Mouse (Mus musculus) spleen, postnatal 4 days (tissue): ENCODE data around the gene Klc4.

Source experiments
- DNase-seq, 2 experiments: peaks; one replicate each; pipeline ENCODE4 v3.0.0; 2022; ENCODE audit warnings: low spot score in 2 of 2

The Klc4 gene

DNA sequence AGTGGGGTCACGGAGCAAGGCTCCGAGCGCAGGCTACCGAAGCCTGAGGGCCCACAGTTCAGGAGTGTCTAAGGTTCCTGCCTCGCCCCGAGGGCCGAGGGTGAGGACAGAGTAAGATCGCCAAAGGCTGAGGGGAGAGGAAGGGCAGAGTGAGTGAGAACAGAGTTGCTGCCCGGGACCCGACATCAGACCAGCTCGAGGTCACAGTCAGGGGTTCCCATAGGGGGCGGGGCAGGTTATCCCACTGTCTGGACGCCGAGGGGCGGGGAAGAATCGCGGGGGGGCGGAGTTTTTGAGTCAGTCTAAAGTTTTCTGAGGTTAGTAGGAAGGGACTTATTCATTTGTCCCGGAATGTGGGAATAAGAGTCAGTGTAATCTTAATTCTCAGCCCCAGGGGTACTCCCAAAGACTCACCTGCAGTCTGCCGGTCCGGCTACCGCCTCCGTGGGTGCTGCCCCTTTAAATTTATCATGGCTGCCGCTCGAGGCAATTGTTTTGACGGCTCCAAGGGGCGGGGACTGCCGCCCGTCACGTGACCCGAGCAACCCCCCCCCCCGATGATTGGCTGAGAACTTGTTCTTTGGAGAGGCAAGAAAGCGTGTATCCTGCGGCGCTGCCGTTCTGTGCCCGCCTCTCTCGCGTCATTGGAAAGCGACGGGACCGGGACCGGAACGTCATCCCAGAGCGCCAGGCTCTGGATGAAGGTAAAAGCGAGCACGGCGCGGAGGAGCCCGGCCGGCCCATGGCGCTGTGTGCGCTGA is at the start of gene Klc4, which contains the start of gene Mrpl2:
Gene Klc4 (minus strand): TSS at position 462 of the 761 bp plus-strand sequence.
Gene Mrpl2 (plus strand): TSS at position 669 of the 761 bp plus-strand sequence.
- peak; percentile 98 to 99 for DNase-seq

DNA sequence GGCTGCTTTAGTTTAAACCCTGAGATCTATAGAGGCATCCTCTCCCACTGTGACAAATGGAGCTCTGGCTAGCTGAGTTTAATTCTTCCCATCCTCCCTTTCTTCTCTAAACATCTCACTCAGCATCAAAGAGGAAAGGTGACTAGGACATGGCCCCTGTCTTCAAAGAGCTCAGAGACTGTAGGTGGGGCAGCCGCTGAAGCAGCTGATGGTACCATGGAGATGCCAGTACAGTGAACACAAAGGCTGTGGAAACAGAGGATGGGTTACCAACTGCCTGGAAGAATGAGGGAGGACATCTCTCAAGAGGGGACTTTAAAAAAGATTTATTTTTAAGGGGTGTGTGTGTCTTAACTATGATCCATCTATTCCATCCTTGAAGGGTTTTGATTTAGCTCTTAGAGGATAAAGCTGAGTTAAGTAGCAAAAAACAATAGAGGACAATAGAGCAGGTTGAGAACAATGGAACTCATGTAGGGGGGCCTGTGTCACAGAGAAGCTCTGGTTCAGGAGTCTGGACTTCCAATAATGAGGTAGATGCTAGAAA is 48.8 kb upstream of the Klc4 start:
- no peak for DNase-seq

DNA sequence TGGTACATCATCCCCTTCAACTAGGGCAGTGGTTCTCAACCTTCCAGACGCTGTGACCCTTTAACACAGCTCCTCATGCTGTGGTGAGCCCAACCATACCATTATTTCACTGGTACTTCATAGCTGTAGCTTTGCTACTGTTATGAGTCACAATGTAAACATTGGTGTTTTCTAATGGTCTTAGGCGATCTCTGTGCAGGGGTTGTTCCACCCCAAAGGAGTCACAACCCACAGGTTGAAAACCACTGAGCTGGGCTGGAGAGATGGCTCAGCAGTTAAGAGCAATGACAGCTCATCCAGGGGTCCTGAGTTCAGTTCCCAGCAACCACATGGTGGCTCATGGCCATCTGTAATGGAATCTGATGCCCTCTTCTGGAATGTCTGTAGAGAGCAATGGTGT is 45.6 kb upstream of the Klc4 start:
- no peak for DNase-seq

DNA sequence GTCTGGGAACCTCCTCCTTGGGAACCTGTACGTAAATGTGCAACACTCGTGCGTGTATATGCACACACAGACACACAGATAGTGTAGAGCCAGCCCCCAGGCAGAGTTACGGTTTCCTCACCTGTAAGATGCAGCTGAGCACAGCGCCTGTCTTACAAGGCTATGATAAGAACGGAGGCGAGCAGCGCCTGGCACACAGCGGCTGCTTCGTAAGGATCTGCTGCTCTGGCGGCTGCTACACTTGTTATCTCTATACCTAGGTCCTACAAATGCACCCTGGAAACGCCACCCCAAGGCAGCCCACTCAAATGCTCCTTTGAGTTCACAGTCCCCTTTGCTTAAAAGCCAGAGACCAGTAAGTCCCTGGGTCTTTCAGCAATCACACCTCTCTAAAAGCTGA is 44.8 kb upstream of the Klc4 start:
- DNase-seq = no peak

DNA sequence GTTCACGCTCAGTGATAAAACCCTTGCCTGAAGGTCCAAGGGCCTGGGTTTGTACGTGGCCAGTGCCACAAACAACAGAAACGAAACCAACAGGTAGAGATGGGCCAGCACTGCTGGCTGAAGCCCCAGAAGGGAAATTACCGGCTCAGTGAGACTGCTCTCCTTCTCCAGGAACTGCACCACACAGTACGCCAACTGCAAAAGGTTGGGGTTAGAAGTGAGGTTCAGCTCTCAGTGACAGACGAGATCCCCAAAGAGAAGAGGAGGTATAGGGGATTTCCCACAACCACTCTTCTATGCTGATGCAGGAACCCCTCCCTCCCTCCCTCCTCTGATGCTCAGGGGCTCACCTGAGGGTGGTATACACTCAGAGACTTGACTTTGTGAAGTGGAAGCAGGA is 40.1 kb upstream of the Klc4 start:
- DNase-seq = no peak

DNA sequence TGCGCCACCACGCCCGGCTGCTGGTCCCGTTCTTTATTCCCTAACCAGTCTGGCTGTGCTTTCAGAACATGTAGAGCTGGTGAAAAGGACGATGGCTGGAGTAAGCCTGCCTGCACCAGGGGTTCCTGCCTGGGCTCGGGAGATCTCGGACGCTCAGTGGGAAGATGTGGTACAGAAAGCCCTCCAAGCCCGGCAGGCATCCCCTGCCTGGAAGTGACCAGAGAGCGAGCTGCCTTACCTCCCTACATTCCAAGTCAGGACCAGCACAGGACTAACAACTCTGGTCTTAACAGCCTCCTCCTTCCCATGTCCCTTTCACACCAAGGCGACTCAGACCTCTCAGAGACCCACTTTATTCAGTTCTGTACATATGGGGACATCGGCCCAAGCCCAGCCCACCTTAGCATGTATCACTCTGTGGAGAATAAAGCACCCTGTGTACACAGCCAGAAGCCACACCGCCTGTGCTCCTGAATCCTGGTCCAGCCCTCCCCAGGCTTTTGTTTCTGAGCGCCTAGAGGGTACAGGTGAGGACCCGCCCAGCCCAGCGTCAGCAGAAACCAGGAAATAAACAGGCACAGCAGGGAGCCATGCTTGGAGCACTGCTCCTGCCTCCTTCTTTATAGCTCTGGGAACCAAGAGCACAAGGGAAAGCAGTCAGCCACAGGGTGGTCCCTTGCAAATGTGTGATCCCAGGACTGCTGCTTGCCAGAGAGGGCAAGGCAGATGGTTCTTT is 37.0 kb upstream of the Klc4 start:
- no peak for DNase-seq

DNA sequence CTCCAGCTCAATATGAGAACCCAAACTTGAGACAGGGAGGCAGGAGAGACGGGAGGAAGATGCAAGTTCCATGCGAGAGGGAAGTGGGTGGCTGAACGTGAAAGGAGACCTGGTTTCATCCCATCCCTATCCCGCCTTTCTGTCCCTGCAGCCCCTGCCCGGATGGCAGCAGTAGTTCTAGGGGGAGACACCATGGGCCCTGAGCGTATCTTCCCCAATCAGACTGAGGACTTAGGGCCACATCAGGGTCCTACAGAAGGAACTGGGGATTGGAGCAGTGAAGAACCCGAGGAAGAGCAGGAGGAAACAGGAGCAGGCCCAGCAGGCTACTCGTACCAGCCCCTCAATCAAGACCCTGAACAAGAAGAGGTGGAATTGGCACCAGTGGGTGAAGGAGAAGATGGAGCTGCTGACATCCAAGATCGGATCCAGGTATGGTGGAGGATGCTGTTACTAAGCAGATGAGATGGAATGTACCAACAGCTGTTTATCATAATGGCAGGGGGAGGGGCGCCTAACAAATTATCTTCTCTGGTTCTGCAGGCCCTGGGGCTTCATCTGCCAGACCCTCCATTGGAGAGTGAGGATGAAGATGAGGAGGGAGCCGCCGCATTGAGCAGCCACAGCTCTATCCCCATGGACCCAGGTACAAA is 35.8 kb upstream of the Klc4 start:
- DNase-seq = no peak

DNA sequence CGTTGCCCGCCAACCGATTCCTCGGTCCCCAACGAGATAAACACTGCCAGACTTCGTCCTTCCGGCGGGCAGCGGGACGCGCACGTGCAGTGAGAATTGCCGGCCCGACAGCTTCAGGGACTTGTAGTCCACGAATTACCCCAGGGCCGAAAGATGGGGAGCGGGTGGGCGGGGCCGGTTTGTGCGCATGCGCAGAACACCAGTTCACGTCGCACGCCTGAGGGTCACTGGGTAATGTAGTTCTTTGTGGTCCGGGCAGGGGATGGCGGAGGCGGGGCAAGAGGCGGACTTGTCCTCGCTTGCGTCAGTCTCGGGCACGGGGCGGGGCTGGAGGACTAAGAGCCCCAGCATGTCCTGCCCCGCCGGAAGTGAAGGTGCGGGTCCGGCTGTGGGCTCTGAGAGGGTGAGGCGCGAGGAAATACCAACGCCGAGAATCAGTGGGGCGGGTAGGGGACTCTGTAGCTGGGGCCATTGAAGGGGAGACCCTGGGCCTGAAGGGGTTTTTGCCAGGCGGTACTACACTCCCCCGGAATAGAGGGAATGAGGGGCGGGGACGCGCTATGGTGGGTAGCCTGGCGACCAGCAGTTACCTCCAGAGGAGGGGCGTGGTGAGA is 35.0 kb upstream of the Klc4 start, which contains the start of gene Klhdc3:
Gene Klhdc3 (minus strand): TSS at position 155 of the 614 bp plus-strand sequence.
- peak; percentile 98 to 99 for DNase-seq

DNA sequence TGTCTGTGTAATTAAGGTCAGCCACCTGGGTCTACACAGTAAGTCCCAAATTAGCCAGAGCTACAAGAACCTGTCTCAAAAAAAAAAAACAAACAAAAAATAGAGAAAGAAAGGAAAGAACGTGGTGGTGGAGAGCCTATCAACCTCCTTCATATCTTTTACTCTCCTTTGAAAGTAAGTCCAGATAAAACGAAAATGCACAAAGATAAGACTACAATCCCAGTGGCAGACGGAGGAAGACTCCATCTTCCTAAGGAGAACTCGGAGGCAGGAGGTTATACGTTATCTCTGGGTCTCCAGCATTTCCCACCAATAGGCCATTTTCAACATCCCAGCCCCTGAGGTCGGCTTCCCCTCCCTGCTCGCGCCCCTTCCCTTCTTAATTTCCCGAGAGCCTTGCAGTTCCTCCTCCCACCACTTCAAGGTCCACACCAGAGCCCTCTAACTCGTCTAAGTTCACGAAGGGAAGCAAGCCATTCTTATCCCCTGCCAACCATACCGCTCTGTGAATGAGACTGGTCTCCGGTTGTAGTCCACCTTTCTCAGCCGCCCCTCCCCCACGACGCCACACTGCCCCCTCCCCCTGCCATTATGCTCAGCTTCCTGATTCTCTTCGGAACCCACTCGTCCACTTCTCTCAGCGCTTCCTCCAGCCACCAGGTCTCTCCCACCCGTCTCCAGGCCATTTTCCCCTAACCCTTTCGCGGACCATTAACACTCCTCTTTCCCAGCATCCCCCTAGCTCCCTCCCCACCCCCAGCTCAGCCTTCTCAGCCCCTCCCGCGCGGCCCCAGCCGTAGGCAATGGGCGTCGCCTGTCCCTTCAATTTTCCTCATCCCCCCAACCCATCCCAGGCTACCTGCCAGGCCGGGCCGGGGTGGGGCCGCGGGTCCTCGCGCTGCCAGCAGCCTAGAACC is 34.3 kb upstream of the Klc4 start:
- peak; percentile 46 to 79 for DNase-seq

DNA sequence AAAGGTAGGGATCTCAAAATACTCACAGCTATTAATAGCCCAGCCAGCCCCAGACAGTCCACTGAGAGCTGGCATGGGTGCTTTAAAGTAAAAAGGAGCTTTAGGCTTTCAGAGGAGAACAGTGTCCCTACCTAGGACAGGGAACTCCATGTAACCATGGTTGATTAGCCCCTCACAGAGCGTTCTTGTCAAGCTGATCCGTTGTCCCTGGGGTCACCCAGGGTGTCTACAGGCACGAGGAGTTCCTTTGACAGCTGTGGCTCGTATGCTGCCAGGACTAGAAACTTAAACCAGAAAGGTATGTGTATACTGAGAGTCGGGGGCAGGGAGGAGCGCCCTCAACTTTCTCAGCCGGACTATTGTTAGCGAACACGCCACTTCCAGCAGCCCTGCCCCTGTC is 33.1 kb upstream of the Klc4 start:
- DNase-seq = no peak

DNA sequence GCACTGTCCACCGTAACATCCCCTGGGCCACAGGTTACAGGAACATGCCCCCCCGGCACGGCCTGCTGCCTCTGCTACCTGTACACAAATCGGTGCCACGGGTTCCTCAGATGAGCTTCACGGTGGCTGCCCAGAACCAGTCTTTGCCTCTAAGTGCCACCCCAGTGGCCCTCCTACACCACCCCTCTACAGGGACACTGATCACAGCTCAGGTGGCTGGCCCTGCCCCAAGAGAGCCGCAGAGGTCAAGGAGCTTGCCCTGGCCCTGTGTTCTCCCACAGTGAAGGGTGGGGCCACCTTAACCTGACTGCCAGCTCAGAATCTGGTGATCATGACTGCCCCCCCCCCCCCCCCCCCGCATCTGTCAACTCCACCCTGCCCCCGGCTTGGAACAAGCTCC is 32.6 kb upstream of the Klc4 start, which contains the start of gene Mea1:
Gene Mea1 (plus strand): TSS at position 378 of the 400 bp plus-strand sequence.
- no peak for DNase-seq

DNA sequence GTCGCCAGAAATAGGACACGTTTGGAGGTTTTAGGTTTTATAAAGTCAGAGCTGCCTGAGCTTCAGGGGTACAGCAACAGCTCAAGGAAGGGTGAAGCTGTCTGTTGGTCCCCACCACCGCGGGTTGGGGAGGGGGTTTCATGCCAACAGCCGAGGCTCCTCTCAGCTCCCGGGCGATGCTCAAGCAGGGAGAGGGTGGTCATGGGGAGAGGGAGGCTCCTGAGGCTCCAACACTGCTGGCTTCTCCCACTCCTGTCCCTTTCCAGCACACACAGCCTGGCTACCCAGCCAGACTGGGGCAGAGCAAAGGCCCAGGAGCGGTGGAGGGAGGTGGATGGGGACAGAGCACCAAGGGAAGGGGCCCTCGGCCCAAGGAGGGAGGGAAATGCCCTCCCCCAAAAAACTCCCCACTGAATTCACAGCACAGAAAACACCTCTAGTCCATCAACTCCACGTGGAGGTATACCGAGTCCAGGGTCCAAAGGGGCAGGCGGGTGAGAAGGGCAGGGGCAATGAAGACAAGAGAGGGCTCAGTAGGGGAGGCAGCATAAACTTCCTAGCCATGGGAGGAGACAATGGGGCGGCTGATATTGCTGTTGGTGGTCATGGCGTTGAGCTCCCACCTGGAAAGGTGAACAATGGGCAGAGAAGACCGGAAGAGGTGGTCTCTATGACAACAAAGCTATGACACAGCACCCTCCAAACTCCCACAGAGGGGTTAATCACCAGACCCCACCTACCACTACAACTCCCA is 28.9 kb upstream of the Klc4 start:
- DNase-seq = no peak

DNA sequence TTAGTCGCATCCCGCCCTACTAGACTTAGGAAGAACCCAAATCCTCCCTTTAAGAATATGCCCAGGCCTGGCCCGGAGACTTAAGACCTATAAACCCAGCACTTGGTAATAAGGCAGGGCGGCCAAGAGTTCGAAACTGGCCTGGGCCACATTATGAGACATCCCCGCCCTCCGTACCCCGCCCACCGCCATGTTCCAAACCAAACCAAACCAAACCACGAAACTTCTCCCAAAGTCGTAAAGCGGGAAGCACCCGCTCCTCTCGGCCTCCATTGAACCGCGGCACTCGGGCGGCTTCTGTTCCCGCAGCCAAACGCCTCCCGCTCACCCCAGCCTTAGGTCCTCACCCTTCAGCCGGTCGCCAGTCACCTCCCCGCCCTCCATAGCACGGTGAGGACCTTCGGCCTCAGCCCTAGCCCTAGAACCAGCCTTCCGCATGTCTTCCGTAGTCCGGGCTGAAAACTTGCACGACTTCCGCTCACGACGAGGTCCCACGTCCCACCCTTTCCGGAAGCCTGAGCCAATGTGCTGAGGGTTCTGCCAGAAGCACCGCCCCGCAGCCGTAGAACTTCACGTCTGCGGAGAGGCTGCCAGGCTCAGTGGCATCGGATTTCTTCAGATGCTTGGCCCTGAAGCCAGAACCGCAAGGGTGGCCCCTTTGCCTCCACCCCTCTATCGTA is 28.2 kb upstream of the Klc4 start, which contains the start of gene Rrp36:
Gene Rrp36 (minus strand): TSS at position 503 of the 680 bp plus-strand sequence.
- DNase-seq = peak; percentile 88 to 92

DNA sequence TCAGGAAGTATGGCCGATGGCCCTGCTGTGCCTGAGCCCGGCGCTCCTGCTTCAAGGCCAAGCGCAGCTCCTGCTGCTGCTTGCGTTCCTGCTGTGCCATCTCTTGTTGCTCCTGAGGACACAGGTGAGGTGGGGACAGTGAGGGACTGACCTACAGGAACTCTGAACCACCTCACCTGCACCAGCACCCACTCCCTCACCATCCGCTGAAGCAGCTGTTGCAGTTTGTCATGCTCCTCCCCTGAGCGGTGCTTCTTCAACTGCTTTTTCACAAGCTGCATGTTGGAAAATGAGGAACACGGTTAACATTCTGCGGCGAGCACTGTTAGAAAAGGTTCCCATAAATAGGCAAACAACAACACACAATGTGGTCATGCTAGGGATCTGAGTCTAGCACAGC is 24.1 kb upstream of the Klc4 start:
- no peak for DNase-seq

DNA sequence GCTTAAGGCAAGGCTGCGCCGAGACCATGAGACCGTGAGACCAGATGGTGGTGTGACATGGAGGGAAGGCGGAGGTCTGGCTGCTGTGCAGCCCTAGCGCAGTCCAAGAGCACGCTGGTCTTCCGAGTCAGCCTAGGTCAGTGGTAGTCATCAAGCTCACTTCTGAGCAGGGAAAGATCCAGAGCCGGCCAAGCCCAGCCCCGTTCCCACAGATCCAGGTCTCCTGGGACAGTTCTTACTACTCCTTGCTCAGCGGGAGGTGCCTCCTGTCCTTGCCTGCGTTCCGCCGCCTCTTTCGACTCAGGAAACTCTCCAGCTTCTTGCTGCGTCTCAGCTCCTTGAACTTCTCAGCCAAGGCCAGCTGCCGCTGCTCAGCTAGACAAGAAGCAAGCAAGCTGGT is 21.9 kb upstream of the Klc4 start:
- DNase-seq = no peak

DNA sequence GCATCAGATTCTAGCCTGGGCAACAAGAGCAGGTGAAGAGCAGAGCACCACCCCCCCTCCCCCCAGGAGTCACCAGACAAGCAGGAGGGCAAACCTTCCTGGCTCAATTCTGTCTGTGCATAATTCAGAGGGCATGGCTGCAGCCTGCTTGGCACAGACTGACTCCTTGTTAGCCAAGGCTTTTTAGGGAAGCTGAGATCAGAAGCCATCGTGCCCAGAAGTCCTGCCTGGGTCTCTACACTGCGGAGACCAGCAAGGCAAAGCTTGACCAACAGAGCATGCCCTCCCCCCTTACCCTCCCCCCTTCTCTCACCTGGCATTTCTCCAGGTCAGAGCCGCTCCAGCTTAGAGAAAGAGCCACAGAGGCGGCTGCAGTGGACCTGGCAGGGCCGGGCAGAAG is 16.9 kb upstream of the Klc4 start:
- DNase-seq = no peak

DNA sequence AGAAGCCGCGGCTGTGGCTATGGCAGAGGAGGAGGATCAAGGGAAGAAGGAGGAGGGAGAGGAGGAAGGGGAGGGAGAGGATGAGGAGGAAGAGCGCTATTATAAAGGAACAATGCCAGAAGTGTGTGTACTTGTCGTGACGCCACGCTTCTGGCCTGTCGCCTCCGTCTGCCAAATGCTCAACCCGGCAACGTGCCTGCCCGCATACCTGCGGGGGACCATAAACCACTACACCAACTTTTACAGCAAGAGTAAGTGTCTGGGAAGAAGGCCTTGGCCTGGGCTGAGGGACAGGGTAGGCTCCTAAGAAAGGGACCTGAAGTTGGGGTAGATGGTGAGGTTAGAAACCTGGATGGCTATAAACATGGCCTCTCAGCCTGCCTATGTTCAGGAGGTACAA is 16.2 kb upstream of the Klc4 start:
- DNase-seq = no peak

DNA sequence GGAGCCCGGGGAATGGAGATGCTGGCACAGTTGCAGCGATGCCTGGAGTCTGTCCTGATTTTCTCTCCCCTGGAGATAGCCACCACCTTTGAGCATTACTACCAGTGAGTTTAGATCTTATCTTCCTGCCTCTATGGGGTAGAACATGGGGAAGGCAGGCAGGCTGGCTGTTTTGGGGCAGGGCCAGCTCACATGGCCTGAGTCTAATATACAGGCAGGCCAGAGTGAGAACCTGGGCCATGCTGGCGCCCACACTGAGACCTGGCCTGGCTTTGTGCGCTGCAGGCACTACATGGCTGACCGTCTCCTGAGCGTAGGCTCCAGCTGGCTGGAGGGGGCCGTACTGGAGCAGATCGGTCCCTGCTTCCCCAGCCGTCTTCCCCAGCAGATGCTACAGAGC is 15.5 kb upstream of the Klc4 start:
- DNase-seq = no peak

DNA sequence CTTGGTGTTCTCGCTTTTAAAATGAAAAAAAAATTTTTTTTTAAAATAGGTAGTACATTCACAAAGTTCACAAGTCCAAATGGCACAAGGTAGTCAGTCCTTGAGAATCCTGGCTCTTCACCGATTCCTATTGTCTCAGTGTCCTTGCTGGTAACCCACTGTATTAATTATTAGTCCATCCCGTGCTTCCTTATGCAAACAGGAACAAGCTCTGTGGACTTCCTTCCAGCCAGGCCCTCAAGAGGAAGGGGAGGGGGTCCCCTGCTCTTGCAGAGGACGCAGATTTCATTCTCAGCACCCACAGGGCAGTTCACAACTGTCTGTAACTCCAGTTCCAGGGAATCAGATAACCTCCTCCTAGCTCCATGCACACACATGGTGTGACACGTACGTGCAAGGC is 10.2 kb upstream of the Klc4 start:
- no peak for DNase-seq
